1 mouse cellular context compared by ENCODE assay signal in the genomic region with DNA sequence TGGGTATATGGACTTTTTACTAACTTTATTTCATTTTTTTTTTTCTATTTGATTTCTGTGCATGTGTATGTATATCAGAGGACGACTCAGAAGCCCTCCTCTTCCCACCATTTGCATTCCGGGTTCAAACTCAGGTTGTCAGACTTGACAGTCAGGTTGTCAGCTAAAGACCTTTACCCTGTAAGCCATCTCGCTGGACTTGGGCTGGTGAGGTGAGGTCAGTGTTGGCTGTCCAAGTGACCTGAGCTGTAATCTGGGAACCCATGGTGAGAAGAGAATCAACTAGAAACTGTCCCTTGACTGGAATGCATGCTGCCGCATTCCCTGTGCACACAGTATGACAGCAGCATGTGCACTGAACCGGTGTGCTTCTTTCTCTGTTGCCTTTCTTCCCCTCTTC.
TF ChIP-seq lines count a peak whose summit lies in the region.

No protein-coding gene starts in this region.

TF ChIP-seq in CH12.LX, 34 proteins besides CTCF, POLR2A, EP300 and RAD21:
- TF ChIP-seq ZKSCAN1 (IDR thresholded peaks at IDR 0.05; ENCODE audit: borderline replicate concordance, low read depth, low read length) (peak; percentile 13; the same call in 1 of the 2 replicates), ELF1 (IDR thresholded peaks at IDR 0.05; ENCODE audit: low read depth, low read length) (no peak)
